Mouse (Mus musculus): ENCODE measurements at regions not wholly inside any gene's neighbourhood (a gene's known extent, or its start where the extent isn't known, plus 50 kb on each side); places are given as distances from the start of the nearest gene placed in this dataset.

GRCm38 (mm10) chr10:8077904-8078811 lies 122.1 kb upstream of the Tab2 start:
- no peak for ATAC-seq (replicated peaks; ENCODE audit: low FRiP score, low TSS enrichment, poor library complexity, severe bottlenecking)

- ATAC-seq (replicated peaks; ENCODE audit: low FRiP score, low TSS enrichment, poor library complexity, severe bottlenecking), result no peak
Measured at GRCm38 (mm10) chr10:8072463-8072862, 116.4 kb upstream of the Tab2 start.

GRCm38 (mm10) chr10:8071858-8072257 lies 115.8 kb upstream of the Tab2 start:
- no peak for ATAC-seq (replicated peaks; ENCODE audit: low FRiP score, low TSS enrichment, poor library complexity, severe bottlenecking)

- peak; percentile 89 for ATAC-seq (replicated peaks; ENCODE audit: low FRiP score, low TSS enrichment, poor library complexity, severe bottlenecking)
Measured at GRCm38 (mm10) chr10:8070472-8070871, 114.4 kb upstream of the Tab2 start.

GRCm38 (mm10) chr10:8066926-8067325 lies 110.9 kb upstream of the Tab2 start:
- no peak for ATAC-seq (replicated peaks; ENCODE audit: low FRiP score, low TSS enrichment, poor library complexity, severe bottlenecking)

- peak; percentile 39; the same call in 1 of the 2 replicates for ATAC-seq (replicated peaks; ENCODE audit: low FRiP score, low TSS enrichment, poor library complexity, severe bottlenecking)
Measured at GRCm38 (mm10) chr10:8065746-8066145, 109.7 kb upstream of the Tab2 start.

GRCm38 (mm10) chr10:8064281-8064680 lies 108.3 kb upstream of the Tab2 start:
- no peak for ATAC-seq (replicated peaks; ENCODE audit: low FRiP score, low TSS enrichment, poor library complexity, severe bottlenecking)

- ATAC-seq (replicated peaks; ENCODE audit: low FRiP score, low TSS enrichment, poor library complexity, severe bottlenecking), result no peak
Measured at GRCm38 (mm10) chr10:8063458-8064090, 107.5 kb upstream of the Tab2 start.

GRCm38 (mm10) chr10:8060987-8061386 lies 105.0 kb upstream of the Tab2 start:
- no peak for ATAC-seq (replicated peaks; ENCODE audit: low FRiP score, low TSS enrichment, poor library complexity, severe bottlenecking)

- ATAC-seq (replicated peaks; ENCODE audit: low FRiP score, low TSS enrichment, poor library complexity, severe bottlenecking), result no peak
Measured at GRCm38 (mm10) chr10:8059769-8060168, 103.7 kb upstream of the Tab2 start.

- no peak for ATAC-seq (replicated peaks; ENCODE audit: low FRiP score, low TSS enrichment, poor library complexity, severe bottlenecking)
Measured at GRCm38 (mm10) chr10:8057855-8058254, 101.8 kb upstream of the Tab2 start.

GRCm38 (mm10) chr10:8055293-8055692 lies 99.3 kb upstream of the Tab2 start:
- ATAC-seq (replicated peaks; ENCODE audit: low FRiP score, low TSS enrichment, poor library complexity, severe bottlenecking), result no peak

- no peak for ATAC-seq (replicated peaks; ENCODE audit: low FRiP score, low TSS enrichment, poor library complexity, severe bottlenecking)
Measured at GRCm38 (mm10) chr10:8043416-8044163, 87.6 kb upstream of the Tab2 start.

- no peak for ATAC-seq (replicated peaks; ENCODE audit: low FRiP score, low TSS enrichment, poor library complexity, severe bottlenecking)
Measured at GRCm38 (mm10) chr10:8042306-8042705, 86.3 kb upstream of the Tab2 start.

- ATAC-seq (replicated peaks; ENCODE audit: low FRiP score, low TSS enrichment, poor library complexity, severe bottlenecking), result no peak
Measured at GRCm38 (mm10) chr10:8041790-8042189, 85.8 kb upstream of the Tab2 start.

- ATAC-seq (replicated peaks; ENCODE audit: low FRiP score, low TSS enrichment, poor library complexity, severe bottlenecking), result peak; percentile 80
Measured at GRCm38 (mm10) chr10:8037986-8038631, 82.1 kb upstream of the Tab2 start.

- ATAC-seq (replicated peaks; ENCODE audit: low FRiP score, low TSS enrichment, poor library complexity, severe bottlenecking), result no peak
Measured at GRCm38 (mm10) chr10:8036293-8036692, 80.3 kb upstream of the Tab2 start.

- ATAC-seq (replicated peaks; ENCODE audit: low FRiP score, low TSS enrichment, poor library complexity, severe bottlenecking), result no peak
Measured at GRCm38 (mm10) chr10:8035310-8035709, 79.3 kb upstream of the Tab2 start.

- ATAC-seq (replicated peaks; ENCODE audit: low FRiP score, low TSS enrichment, poor library complexity, severe bottlenecking), result peak; percentile 66; the same call in 1 of the 2 replicates
Measured at GRCm38 (mm10) chr10:8032203-8032602, 76.2 kb upstream of the Tab2 start.

GRCm38 (mm10) chr10:8028840-8029239 lies 72.8 kb upstream of the Tab2 start:
- ATAC-seq (replicated peaks; ENCODE audit: low FRiP score, low TSS enrichment, poor library complexity, severe bottlenecking), result 0 out of 2 replicates have a peak, but pooled peaks have one; percentile 28
